Mouse (Mus musculus): Measurements from ENCODE around the gene Znhit2.

DNA sequence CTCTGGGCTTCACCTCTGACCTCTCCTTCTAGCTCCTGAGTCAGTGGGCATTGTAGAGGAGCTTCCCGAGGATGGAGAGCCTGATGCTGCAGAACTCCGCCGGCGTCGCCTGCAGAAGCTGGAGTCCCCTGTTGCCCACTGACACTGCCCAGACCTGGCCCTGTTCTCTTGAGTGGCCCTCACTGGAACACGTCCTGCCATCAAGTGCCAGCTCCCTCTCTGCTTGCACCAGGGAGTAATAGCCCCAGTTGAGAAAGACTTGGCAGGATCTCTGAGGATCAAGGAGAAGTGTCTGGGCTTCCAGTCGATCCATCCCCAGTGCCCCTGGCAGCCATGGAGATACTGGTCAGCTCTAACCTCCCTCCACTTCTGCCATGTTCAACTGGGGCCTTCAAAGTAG lies 8.5 kb upstream of the Znhit2 start:
- TF ChIP-seq E2F4 (IDR thresholded peaks at IDR 0.05; ENCODE audit: borderline replicate concordance, low read depth, low read length) (no peak), CTCF (IDR thresholded peaks at IDR 0.05 in 2 of 3, conservative IDR thresholded peaks at IDR 0.05 in 1 of 3; ENCODE audit: control insufficient read depth in 1 of 3, insufficient read depth in 1 of 3, low read depth in 2 of 3, low read length in 3 of 3, poor library complexity in 1 of 3, severe bottlenecking in 1 of 3) (no peak), KAT2A (conservative IDR thresholded peaks at IDR 0.05; ENCODE audit: low read depth, low read length) (no peak), MAZ (IDR thresholded peaks at IDR 0.05; ENCODE audit: low read depth, low read length) (no peak), GABPA (IDR thresholded peaks at IDR 0.05; ENCODE audit: low read depth, low read length) (no peak), POLR2A (IDR thresholded peaks at IDR 0.05; ENCODE audit: control insufficient read depth in 1 of 2, insufficient read depth in 1 of 2, low read depth in 1 of 2, low read length in 2 of 2, poor library complexity in 1 of 2) (no peak), POLR2AphosphoS5 (IDR thresholded peaks at IDR 0.05; ENCODE audit: borderline replicate concordance, low read depth, low read length) (no peak)

Data from MEL (cell line).